Comparison of ENCODE assay signal across 8 mouse cellular contexts in genomic region chr10:76961156-76961555, GRCm38 (mm10). TPM values are rescaled to one million over a fixed set of nuclear protein-coding genes. Genes with fewer than 3 reads are reported as not detected.
DNase-seq lines count a peak whose midpoint lies in the region; ATAC-seq and TF ChIP-seq lines count a peak whose summit lies in the region.

No protein-coding gene starts in this region.

- H3K79me2 ChIP-seq in C2C12 (ENCODE audit: control insufficient read depth, insufficient read depth) = peaks cover 5% of the 10 kb centered on the region

- H3ac ChIP-seq in C2C12 (ENCODE audit: control insufficient read depth, insufficient read length, low read depth) = peak overlapping the region; percentile 74

- H3K27ac ChIP-seq in forebrain, postnatal 0 days (ENCODE audit: low read depth, low read length) = no peak overlapping the region
- no peak overlapping the region for H3K27ac ChIP-seq in liver, embryonic 14.5 days

- H3K4me2 ChIP-seq in forebrain, postnatal 0 days (ENCODE audit: low read depth) = peak overlapping the region; percentile 95
- peak overlapping the region; percentile 71 for H3K4me2 ChIP-seq in liver, embryonic 14.5 days (ENCODE audit: low read depth)

- H3K9ac ChIP-seq in forebrain, postnatal 0 days = peak overlapping the region; percentile 70
- no peak overlapping the region; the same call in 1 of the 2 replicates for H3K9ac ChIP-seq in liver, embryonic 14.5 days (replicated peaks)

- DNase-seq in forebrain, postnatal 0 days = no peak
- DNase-seq in liver, embryonic 14.5 days (ENCODE audit: low read depth in 3 of 3, low spot score in 3 of 3) = no peak
- DNase-seq in ovary, adult 18-20 months (ENCODE audit: low spot score) = no peak
- DNase-seq in retina, postnatal 1 day = no peak
- no peak for DNase-seq in layer of hippocampus, adult 8-10 months (ENCODE audit: low spot score in 2 of 2)

- no peaks in the 10 kb centered on the region for H3K36me3 ChIP-seq in erythroblast, embryonic 14.5 days (ENCODE audit: control insufficient read depth)
- no peaks in the 10 kb centered on the region for H3K36me3 ChIP-seq in C2C12 (ENCODE audit: control insufficient read depth, insufficient read depth)
- H3K36me3 ChIP-seq in forebrain, postnatal 0 days (ENCODE audit: insufficient read depth) = no peaks in the 10 kb centered on the region
- H3K36me3 ChIP-seq in liver, embryonic 14.5 days (replicated peaks; ENCODE audit: control insufficient read depth, insufficient read depth, low read depth) = no peaks in the 10 kb centered on the region

- peak overlapping the region; percentile 63 for H3K4me3 ChIP-seq in erythroblast, embryonic 14.5 days (replicated peaks)
- H3K4me3 ChIP-seq in C2C12 (ENCODE audit: insufficient read depth, poor library complexity, severe bottlenecking) = peak overlapping the region; percentile 42
- H3K4me3 ChIP-seq in forebrain, postnatal 0 days (ENCODE audit: low read depth, low read length) = peak overlapping the region; percentile 63
- peak overlapping the region; percentile 39 to 50 for H3K4me3 ChIP-seq in liver, embryonic 14.5 days (ENCODE audit: insufficient read depth in 1 of 2, low read depth in 2 of 2, low read length in 2 of 2)

- 9% methylated on average over 11 of the region's 11 CpGs for WGBS in forebrain, postnatal 0 days
- 20% methylated on average over 11 of the region's 11 CpGs for WGBS in liver, embryonic 14.5 days (ENCODE audit: insufficient replicate concordance)

- ATAC-seq in erythroblast, adult 5-6 weeks (replicated peaks; ENCODE audit: low FRiP score, poor library complexity, severe bottlenecking) = no peak
- ATAC-seq in forebrain, postnatal 0 days = no peak
- no peak for ATAC-seq in liver, embryonic 14.5 days (ENCODE audit: insufficient read depth)

- peaks cover 2% of the 10 kb centered on the region for H3K79me3 ChIP-seq in C2C12 (ENCODE audit: low read depth)

- peaks cover 13% of the 10 kb centered on the region for H3K27me3 ChIP-seq in erythroblast, embryonic 14.5 days (ENCODE audit: control insufficient read depth)
- H3K27me3 ChIP-seq in C2C12 (ENCODE audit: control insufficient read depth, insufficient read depth, insufficient read length) = no peaks in the 10 kb centered on the region
- no peaks in the 10 kb centered on the region for H3K27me3 ChIP-seq in forebrain, postnatal 0 days (ENCODE audit: insufficient read depth, low read length)
- no peaks in the 10 kb centered on the region for H3K27me3 ChIP-seq in liver, embryonic 14.5 days (ENCODE audit: control insufficient read depth, insufficient read depth, low read length)

- peaks cover 4% of the 10 kb centered on the region; the same call in 1 of the 2 replicates for H3K9me3 ChIP-seq in erythroblast, embryonic 14.5 days (ENCODE audit: control insufficient read depth, low read length)
- no peaks in the 10 kb centered on the region for H3K9me3 ChIP-seq in forebrain, postnatal 0 days (ENCODE audit: low read length)
- H3K9me3 ChIP-seq in liver, embryonic 14.5 days (ENCODE audit: control insufficient read depth, low read length) = no peaks in the 10 kb centered on the region

- no peak for TF ChIP-seq CTCF in C2C12 (IDR thresholded peaks at IDR 0.05; ENCODE audit: control insufficient read depth, insufficient read depth, insufficient read length)
- no peak for TF ChIP-seq CTCF in forebrain, postnatal 0 days (IDR thresholded peaks at IDR 0.05; ENCODE audit: low read depth)
- no peak for TF ChIP-seq CTCF in liver, embryonic 14.5 days (IDR thresholded peaks at IDR 0.05; ENCODE audit: low read depth)

- no peak for TF ChIP-seq EP300 in liver, embryonic 14.5 days (IDR thresholded peaks at IDR 0.05; ENCODE audit: low read depth)

- H3K4me1 ChIP-seq in erythroblast, embryonic 14.5 days (ENCODE audit: control insufficient read depth) = peaks cover 16% of the 10 kb centered on the region
- 0 out of 2 replicates have a peak, but pooled peaks cover 4% of the 10 kb centered on the region for H3K4me1 ChIP-seq in forebrain, postnatal 0 days (ENCODE audit: insufficient read depth)
- peaks cover 0 to 6% of the 10 kb centered on the region in 2 experiments; a peak in 2 of 4 replicates for H3K4me1 ChIP-seq in liver, embryonic 14.5 days (replicated peaks; ENCODE audit: control insufficient read depth in 2 of 2, insufficient read depth in 2 of 2, low read length in 1 of 2)

TF ChIP-seq in C2C12, 6 proteins besides CTCF, POLR2A, EP300 and RAD21:
- no peak for TF ChIP-seq USF1 (IDR thresholded peaks at IDR 0.05; ENCODE audit: low read depth)
- no peak for TF ChIP-seq MYOD1 (IDR thresholded peaks at IDR 0.05; ENCODE audit: control insufficient read depth, insufficient read length, low read depth)
- TF ChIP-seq FOSL1 (IDR thresholded peaks at IDR 0.05; ENCODE audit: insufficient read depth, low read length, poor library complexity, severe bottlenecking) = no peak

RNA-seq across cellular contexts. Expression of gene Pcbp3, which starts 0.5 kb away (rescaled TPM):
- 0.32 and 0.55 TPM in 2 replicates for polyA plus RNA-seq in erythroblast, embryonic 14.5 days (2012)
- total RNA-seq in erythroblast, adult 5-6 weeks (2015; ENCODE audit: low replicate concordance) = not detected in 2 replicates
- total RNA-seq in erythroblast, adult 5-6 weeks (2017; ENCODE audit: low replicate concordance) = 0.84 and 1.1 TPM in 2 replicates
- 9.8 TPM for polyA plus RNA-seq in C2C12 (2012; fragmentation: generic; extraction: Trizol)
- 32.9 and 40.4 TPM in 2 replicates for total RNA-seq in forebrain, postnatal 0 days (2014; rRNA removed)
- polyA plus RNA-seq in forebrain, postnatal 0 days (2015; fragmentation: Nextera tagmentation; extraction: Ambion mirVana) = 74.7 and 78.6 TPM in 2 replicates
- polyA plus RNA-seq in liver, embryonic 14.5 days (2012; rRNA removed) = 1.8 and 2.0 TPM in 2 replicates
- polyA plus RNA-seq in liver, embryonic 14.5 days (2014; fragmentation: Nextera tagmentation; extraction: Ambion mirVana) = 2.6 and 2.9 TPM in 2 replicates
- total RNA-seq in layer of hippocampus, adult 8-10 months (2022) = 10 to 100 TPM; 58.1 to 68.9 (median 61.3) TPM
